Mouse (Mus musculus) frontal cortex, postnatal 36 days (tissue): ENCODE measurements around the gene Gpr21.
"Not testable (repeated sequence)": the region's sequence is repeated elsewhere in the genome, so short reads cannot be mapped to it uniquely, and the experiment has no call there.

Experiments
- DNase-seq, 2 experiments: peaks; one replicate each; pipeline ENCODE4 v3.0.0; 2022; ENCODE audit warnings: low spot score in 2 of 2

The Gpr21 gene

DNA sequence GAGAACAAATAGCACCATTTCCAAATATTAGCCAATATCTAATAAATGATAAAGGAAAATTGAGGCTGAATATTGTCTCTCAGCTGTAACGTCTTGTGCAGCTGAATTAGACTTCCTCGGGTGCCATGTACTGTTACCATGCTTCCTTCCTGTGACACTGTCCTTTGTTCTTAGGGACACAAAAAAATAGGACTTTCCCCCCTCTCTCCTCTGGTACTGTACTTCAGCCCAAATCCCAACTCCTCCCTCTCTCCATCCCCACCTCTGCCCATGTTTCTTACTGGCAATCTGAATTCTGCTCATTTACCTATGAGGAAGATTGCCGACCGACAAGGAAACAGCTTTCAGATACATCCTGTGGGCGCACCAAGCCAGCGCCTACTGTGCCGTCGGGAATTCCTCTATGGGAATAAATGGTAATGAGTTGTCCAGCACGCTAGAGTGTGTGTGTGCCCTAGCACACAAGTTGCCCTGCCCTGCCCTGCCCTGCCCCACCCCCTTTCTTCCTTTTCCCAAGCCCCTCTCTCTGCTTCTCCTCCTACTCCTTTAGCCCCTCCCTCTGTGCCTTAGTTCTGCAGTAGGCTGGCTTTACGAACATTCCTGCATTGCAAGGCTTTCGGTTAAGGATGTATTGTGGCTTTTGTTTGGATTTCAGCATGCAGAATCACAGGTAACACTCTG is at the start of gene Gpr21:
Gene Gpr21 (plus strand): TSS at position 303 of the 681 bp plus-strand sequence.
- DNase-seq: no peak

DNA sequence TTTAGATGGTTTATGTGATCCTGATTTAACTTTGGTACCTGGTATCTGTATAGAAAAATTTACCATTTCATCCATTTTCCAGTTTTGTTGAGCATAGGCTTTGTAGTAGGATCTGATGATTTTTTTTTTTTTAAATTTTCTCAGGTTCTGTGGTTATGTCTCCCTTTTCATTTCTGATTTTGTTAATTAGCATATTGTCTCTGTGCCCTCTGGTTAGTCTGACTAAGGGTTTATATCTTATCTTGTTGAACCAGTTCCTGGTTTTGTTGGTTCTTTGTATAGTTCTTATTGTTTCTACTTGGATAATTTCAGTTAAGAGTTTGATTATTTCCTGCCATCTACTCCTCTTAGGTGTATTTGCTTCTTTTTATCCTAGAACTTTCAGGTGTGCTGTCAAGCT is 36.6 kb upstream of the Gpr21 start:
- no peak for DNase-seq

DNA sequence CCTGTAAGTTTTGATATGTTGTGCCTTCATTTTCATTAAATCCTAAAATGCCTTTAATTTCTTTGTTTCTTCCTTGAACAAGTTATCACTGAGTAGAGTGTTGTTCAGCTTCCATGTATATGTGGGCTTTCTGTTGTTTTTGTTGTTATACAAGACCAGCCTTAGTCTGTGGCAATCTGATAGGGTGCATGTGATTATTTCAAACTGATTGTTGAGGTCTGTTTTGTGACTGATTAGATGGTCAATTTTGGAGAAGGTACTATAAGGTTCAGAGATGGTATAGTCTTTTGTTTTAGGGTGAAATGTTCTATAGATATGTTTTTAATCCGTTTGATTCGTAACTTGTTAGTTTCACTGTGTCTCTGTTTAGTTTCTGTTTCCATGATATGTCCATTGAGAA is 36.1 kb upstream of the Gpr21 start:
- DNase-seq: no peak

DNA sequence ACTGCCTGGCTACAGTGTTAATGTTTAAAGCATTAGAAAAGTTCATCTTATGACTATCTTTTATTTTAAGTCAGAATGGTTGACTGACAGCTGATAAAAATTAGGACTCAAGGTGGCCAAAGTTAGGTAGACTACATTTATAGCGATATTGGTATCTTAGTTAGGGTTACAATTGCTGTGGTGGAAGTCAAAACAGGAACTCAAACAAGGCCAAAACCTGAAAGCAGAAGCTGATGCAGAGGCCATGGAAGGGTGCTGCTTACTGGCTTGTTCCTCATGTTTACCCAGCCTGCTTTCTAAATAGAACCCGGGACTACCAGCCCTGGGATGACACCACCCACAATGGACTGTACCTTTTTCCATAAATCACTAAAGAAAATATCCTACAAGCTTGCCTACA is 32.0 kb upstream of the Gpr21 start:
- DNase-seq: no peak

DNA sequence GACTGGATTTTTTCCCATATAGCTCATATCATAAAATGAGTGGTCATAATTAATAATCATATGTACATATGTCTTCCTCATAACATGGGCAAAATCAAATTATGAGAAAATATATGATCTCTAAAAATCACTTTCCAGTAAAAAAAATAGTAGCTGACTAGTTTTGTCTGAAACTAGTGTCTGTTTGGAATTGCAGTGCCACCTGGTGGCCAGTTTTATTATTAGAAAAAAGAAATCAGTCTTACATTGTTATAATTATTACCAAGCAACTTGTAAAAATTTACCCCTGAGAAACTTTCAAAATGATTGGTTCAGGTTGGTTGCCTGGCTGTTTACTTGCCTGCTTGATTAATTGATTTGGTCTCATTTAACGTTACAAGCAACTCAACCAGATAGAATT is 30.8 kb upstream of the Gpr21 start:
- DNase-seq: peak in 1 of 2 experiments; percentile 23

DNA sequence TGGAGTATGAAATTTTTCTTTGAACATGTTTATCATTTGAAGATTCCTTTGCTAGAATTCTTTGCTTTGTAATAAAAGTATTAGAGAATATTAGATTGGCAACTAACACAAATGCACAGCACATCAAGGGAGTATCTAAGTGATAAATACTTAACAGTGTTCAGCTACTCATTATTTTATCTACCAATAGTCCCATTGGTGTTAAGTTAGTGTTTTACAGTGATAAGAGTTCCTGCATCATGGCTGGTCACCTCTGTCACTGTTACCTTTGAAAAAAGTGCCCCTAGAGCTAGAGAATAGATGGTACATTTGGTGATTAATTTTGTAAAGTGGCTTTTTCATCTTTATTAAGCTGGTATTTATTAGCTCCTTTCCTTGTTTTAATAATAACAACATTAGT is 29.7 kb upstream of the Gpr21 start:
- DNase-seq: no peak

DNA sequence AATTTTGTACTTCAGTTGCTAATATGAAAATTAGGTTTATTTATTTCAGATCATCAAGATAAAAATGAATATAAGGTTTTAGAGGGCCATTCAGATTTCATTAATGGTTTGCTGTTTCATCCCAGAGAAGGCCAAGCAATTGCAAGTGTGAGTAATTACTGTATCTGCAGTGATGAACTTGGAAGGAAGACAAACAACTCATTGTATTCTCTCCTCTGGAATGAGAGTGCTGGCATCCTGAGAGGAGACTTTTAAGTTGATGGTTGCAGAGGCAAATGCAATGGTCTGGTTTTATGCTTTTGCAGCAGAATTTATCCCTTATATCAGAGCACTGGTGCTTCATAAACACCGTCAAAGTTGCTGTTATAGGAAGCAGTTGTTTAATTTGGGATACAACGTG is 27.2 kb upstream of the Gpr21 start:
- DNase-seq: no peak

DNA sequence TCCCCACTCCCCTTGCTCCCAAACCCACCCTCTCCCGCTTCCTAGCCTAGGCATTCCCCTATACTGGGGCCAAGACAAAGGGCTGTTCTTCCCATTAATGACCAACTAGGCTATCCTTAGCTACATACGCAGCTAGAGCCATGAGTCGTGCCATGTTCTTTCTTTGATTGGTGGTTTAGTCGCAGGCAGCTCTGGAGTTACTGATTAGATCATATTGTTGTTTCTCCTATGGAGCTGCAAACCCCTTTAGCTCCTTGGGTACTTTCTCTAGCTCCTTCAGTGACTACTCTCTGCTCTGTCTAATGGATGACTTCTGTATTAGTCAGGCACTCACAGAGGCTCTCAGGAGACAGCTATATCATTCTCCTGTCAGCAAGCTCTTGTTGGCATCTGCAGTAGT is 18.8 kb upstream of the Gpr21 start:
- no peak for DNase-seq

DNA sequence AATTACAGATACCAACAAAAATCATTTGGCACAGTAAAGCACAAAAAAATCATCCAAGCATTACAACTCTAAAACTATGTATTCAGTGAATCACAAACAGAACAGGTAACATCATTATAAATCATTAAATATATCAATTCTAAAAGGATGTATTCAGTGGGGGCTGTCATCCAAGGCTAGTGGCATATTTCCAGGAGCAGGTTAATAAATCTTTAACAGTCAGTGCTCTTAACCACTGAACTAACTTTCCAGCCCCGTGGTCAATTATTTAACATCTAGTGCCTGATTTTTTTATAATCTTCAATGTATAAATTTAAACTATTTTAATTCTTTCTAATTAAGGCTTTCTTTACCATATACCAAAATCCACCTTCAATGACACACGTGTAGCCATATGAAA is 10.3 kb upstream of the Gpr21 start:
- not testable (repeated sequence) for DNase-seq

DNA sequence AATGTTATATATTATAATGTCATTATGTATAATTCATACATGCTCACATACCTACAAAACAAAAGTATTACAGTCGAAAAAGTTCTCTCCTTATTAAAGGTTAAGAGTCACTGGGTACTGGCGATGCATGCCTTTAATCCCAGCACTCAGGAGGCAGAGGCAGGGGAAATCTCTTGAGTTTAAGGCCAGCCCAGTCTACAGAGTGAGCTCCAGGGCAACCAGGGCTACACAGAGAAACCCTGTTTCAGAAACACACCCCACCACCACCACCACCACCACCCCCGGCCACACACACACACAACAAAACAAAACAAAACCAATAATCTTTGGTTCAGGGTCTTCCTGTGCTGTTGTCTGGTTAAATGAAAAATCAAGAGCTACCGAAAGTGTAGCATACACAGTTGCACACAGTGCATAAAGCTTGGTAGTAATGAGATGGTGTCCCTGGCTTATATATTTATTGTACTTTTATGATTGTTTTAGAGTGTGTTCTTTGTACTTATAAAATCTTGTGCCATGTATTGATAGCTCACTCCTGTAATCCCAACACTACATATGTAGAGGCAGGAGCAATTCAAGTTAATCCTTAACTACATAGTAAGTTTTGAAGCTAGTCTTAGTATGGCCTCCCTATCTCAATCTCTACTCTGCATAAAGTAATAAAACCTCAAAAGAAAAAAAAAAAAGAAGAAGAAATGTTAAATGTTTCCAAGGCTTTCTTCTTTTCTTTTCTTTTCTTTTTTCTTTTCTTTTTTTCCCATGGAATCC is 4.8 kb upstream of the Gpr21 start:
- DNase-seq: no peak

DNA sequence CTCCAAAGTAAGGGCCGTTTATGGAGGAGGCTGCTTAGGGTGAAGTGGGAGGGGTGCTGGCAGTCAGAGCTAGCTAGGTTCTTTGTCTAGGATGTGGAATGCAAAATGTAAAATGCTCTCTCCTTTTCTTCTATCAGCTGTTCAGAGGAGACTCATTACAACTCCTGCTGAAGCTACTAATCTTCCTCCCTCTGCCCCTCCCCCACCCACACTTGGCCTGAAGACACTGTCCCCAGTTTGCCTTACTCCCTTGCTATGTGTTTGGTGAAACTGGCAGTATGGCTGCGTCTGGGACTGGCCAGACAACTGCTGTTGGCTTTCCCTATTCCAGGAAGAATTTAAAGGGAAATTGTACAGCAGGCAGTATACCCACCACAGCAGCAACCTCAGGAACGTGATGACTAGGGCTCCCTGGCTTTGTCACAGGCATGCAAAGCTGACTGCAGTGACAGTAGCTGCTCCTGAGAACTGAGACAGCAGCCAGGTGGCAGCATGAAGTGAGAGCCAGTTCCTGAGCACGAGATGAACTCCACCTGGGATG is 860 bp downstream of the Gpr21 start:
- no peak for DNase-seq

DNA sequence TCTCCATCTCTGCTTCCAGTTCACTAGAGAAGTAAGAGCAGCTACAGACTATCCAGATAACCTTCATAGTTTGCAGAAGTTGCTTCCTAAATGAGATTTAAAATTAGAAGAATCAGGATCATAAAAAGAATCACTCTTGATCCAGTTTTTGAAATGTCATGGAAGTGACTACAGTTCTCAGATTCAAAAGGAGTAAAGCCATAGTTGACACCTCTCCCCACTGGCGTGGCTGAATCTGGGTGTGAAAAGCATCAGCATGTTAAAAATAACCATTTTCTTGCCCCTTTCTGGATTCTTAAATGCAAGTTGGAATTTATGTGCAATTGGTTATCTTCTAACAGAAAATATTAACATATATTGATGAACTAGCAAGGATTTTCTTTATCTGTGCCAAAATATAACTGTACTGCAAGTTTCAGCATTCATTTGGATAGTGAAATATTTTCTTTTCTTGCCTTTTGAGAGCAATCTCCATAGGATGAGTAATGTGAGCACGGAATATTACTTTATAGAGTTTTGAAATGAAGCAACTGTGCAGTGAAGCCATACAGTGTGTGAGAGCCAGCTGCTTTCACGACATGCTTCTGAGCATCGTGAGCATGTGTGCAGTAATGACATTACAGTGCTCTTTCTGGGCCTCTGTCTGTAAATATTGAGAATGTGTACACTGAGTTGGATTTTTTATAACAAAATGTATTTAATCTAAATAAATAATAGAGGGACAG is 2.6 kb downstream of the Gpr21 start:
- no peak for DNase-seq

DNA sequence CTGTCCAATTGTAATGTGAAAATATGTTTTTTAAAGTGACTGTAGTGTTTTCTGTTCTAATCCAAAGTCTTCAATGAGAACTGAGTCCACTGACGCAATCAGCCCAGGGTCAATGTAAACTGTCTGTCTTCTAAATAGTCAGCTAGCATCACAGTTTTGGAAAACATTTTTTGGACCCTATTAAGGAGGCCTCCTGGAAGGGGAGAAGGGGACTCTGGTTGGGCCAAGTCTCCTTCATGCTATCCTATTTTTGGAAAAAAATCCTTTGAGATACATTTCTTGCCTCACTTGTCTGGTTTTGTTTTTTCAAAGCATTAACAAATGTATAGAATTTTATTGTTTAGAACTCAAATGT is 3.1 kb downstream of the Gpr21 start:
- no peak for DNase-seq

DNA sequence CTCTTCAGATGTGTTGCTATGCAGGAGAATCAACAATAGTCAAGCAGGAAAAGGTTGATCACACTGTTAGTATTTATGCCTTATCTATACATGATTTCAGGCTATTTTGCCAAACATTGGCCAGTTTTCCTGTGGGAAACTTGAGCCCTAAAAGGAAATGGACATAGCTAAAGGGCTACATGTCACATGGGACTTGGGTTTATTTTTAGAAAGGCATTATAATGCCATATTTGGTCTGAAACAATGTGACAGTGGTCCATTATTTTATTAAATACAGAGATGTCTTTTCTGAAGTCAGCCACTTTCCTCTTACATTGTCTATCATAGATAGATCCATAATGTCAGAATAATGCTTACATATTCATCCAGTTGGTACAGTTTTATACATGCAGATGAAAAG is 11.5 kb downstream of the Gpr21 start:
- no peak for DNase-seq

DNA sequence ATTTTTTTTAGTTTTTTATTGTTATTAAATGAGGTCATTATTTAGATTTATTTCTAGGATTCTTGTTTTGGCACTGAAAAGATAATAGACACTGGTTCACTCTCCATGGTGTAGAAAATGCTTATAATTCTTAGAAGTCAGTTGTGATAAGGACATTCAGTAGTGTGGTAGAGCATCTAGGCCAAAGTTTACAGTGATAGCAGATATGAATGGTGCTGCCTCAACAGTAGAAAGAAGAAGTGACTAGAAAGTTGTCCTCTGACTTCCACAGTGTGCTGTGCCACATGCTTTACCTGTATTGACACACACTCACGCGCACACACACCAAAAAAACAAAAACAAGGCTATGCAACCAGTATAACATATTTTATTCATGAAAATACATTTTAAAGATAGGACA is 13.3 kb downstream of the Gpr21 start:
- DNase-seq: no peak

DNA sequence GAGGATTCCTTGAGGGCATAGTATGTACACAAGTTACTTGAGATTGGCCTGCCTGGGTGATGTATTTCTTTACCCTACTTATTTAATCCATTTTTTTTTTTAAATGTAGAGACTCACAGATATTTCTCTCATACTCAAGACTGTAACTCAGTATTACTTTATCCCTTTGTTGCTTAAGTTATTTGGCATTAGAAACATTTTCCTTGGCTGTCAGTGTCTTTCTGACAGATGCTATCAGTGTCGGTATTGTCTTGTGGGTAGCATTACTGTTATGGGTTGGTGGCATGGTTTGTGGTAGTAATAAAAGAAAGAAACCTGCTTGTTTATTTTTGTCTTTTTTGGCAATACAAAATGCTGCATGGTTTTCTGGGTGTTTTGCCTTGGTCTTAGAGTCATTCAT is 14.6 kb downstream of the Gpr21 start:
- DNase-seq: no peak

DNA sequence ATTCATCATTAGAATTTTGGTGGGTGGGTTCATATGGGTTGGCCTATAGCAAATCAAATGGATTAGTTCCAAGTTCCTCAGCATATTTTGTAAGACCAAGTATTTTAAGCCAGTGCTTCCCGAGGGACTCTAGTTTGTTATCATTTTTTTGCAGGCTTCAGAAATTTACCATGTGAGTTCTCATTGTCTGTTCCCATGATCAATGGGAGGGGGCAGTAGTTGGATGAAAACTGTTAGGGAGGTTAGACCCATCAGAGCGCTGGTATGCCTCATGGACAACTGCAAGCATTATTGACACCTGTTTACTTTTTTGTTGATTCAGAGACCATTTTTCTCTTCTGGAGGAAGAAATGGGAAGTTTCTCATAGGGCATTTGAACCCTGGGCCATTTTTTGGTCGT is 15.5 kb downstream of the Gpr21 start:
- DNase-seq: no peak

DNA sequence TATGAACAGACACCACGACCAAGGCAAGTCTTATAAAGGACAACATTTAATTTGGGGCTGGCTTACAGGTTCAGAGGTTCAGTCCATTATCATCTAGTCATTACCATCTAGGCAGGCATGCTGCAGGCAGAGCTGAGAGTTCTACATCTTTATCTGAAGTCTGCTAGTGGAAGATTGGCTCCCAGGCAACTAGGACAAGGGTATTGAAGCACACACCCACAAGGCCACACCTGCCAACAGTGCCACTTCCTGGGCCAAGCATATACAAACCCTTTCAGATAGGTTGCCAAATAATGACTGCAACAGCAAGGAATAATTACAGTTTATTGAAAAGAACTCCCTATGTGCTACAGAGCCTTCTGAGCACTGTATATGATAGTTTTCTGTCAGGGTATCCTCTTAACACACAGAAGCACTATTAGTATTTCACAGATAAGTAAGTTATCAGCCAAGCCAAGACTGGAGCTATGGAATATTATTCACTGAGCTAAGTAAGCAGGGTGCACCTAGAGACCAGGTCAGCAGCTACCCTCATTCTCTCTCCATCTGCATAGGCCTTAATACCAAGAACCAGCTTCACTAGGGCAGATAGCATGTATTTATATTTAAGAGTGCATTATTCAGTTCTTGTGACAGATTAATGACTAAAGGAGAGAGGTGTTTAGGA is 33.3 kb downstream of the Gpr21 start:
- no peak for DNase-seq

DNA sequence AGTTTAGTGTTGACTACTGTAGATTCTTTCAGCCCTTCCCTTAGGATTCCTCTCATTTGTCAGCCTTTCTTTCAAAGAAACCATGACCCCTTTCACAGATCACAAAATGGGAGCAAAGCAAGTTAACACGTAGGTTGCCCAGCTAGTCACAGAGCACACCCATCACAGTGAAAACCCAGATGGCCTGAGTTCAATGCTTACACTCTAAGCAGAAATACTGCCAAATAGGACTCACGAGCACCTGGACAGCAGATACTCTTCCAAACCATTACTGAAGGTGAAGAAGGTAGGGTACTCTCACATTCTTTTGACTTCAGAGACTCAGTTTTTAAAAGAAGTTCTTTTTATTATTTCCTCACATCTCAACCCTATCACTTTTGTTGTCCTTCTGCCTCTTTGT is 40.2 kb downstream of the Gpr21 start:
- DNase-seq: no peak

DNA sequence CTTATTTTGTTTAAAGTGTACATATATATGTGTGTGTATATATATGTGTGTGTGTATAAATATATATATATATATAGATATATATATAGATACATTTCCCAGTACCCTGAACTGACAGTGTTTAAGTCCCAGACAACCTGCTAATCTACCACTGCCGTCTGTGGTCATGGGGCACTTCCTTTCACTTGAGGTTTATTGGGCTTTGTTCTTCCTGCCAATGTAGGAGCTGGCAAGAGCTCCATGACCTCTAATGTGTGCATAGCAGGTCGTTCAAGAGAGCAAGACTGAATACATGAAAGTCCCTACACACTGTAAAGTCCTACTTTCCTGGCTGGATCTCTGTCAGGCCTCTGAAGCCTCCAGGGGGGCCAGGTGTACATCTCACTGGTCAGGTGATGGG is 49.4 kb downstream of the Gpr21 start:
- no peak for DNase-seq

DNA sequence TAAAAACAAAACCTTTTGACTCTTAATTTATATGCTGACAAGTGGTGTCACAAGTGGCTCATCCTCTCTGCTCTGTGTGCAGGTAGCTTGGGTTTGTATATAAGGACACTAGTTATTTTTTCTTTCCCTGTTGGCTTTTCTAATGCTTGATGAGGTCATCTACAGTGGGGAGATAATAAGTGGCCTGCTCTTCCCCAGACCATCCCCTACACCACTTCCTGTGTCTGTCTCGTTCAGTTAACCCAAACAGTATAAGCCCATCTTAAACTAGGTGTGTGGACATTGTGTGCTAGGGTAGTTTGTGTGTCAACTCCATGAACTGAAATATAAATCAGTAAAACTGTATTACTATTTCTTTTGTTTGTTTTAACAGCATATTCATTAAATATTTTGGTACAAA is 49.9 kb downstream of the Gpr21 start:
- no peak for DNase-seq

DNA sequence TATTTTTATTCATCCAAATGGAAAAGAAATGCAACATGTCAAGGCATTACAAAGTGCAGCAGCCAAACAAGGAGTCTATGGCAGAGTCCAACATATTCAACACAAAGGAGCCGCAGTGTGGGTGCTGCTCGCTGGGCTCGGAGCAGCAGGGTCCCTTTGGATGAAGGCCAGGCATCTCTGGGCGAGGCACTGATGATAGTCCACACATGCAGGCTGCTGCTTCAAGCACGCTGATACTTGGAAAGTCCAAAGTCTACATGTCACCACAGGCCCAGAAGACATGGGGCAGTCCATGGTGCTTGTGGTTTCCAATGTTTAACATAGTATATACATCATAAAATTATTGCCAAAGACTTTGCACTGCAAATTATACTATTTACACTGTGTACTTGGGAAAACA is 53.8 kb downstream of the Gpr21 start:
- no peak for DNase-seq
